In the genomic region with DNA sequence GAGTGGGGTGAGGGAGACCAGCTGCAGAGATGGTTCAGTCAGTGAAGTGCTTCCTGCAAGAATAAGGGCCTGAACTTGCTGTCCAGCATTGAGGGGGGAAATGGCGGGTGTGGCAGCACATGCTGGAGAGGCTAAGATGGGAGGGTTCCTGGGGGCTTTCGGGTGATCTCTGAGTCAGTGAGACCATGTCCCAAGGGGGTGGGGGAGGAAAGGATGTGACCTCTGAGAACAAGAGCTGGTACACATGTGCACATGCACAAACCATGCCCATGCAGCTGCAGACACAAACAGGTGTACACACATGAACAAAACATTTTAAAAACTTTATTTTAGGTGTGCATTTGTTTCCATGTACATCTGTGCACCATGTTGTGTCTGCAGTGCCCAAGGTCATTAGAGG, we compare ENCODE assay signal across 22 mouse cellular contexts. TPM values are rescaled to one million over a fixed set of nuclear protein-coding genes. Genes with fewer than 3 reads are reported as not detected.
DNase-seq lines count a peak whose midpoint lies in the region; TF ChIP-seq lines count a peak whose summit lies in the region.
"Had no signal": no experiment of that assay in that cellular context is flagged by ENCODE, and none has a peak within 500 bp of the region (broad histone marks: within the 10 kb centered on the region; RNA-seq: fewer than 3 reads in every experiment).

No protein-coding gene starts in this region.

- no peaks in the 10 kb centered on the region for H3K36me3 ChIP-seq in heart, adult 2 months (ENCODE audit: control insufficient read depth, insufficient read depth, low read length)
- H3K36me3 ChIP-seq: embryonic facial prominence, embryonic 10.5 days; embryonic facial prominence, embryonic 13.5 days; forebrain, embryonic 12.5 days; forebrain, embryonic 15.5 days; hindbrain, embryonic 12.5 days; hindbrain, embryonic 15.5 days had no signal

- H3K4me1 ChIP-seq in heart, adult 2 months (ENCODE audit: control insufficient read depth, insufficient read depth, low read length): peaks cover 8% of the 10 kb centered on the region
- H3K4me1 ChIP-seq: forebrain, embryonic 12.5 days had no signal

- H3K4me3 ChIP-seq in heart, adult 2 months: no peak overlapping the region
- H3K4me3 ChIP-seq: embryonic facial prominence, embryonic 10.5 days; embryonic facial prominence, embryonic 13.5 days; erythroblast, embryonic 14.5 days; forebrain, embryonic 12.5 days; forebrain, embryonic 15.5 days; hindbrain, embryonic 12.5 days; hindbrain, embryonic 15.5 days had no signal

- no peak overlapping the region for H3K27ac ChIP-seq in heart, adult 2 months
- H3K27ac ChIP-seq: embryonic facial prominence, embryonic 10.5 days; embryonic facial prominence, embryonic 13.5 days; forebrain, embryonic 12.5 days; forebrain, embryonic 15.5 days; hindbrain, embryonic 12.5 days had no signal

- H3K27me3 ChIP-seq in heart, adult 2 months (ENCODE audit: control insufficient read depth, insufficient read depth, low read length): no peaks in the 10 kb centered on the region
- H3K27me3 ChIP-seq: CH12.LX; embryonic facial prominence, embryonic 13.5 days; forebrain, embryonic 12.5 days; forebrain, embryonic 15.5 days; hindbrain, embryonic 12.5 days; hindbrain, embryonic 15.5 days; Patski had no signal

- no peak overlapping the region for H3K9ac ChIP-seq in heart, adult 2 months (ENCODE audit: low read depth, low read length)
- H3K9ac ChIP-seq: embryonic facial prominence, embryonic 13.5 days; forebrain, embryonic 12.5 days; forebrain, embryonic 15.5 days; hindbrain, embryonic 12.5 days; hindbrain, embryonic 15.5 days had no signal

- no peak for TF ChIP-seq CTCF in heart, adult 2 months (IDR thresholded peaks at IDR 0.05)

- 54% methylated on average over 2 of the region's 2 CpGs for WGBS in heart, adult 2 months

- intact Hi-C loops in heart, adult 2 months (cut with DNase I): no loop called here

- no peak for TF ChIP-seq POLR2A in heart, adult 2 months (IDR thresholded peaks at IDR 0.05; ENCODE audit: insufficient read depth, low read depth, low read length)

- no peak for TF ChIP-seq EP300 in heart, adult 2 months (IDR thresholded peaks at IDR 0.05; ENCODE audit: insufficient read depth, low read depth, low read length)

- peaks cover 2% of the 10 kb centered on the region; the same call in 1 of the 2 replicates for H3K79me2 ChIP-seq in heart, adult 2 months (replicated peaks; ENCODE audit: control insufficient read depth, insufficient read depth, low read length)

- peak; percentile 19 for DNase-seq in lung, postnatal 10 days
- no peak for DNase-seq in lung, adult 18-20 months
- peak; percentile 52 for DNase-seq in A20 (ENCODE audit: low read depth, low spot score)
- peak; percentile 60 to 67 for DNase-seq in B cell, adult 2 months
- no peak for DNase-seq in heart, adult 2 months
- DNase-seq in adrenal gland, adult 8-10 months: no peak
- DNase-seq: adrenal gland, postnatal 14 days; cerebellum, adult 11-12 months; cerebellum, adult 8-10 months; cerebellum, postnatal 10 days; cerebellum, postnatal 36 days; embryo, embryonic 11 days; gastrocnemius, postnatal 25 days had no signal

RNA-seq across cellular contexts. Expression of a gene that starts 15.4 kb away (rescaled TPM):
- total RNA-seq in heart, adult 2 months (2021): 10 to 100 TPM; 12.0 to 15.8 TPM
- 8.9 and 10.5 TPM in 2 replicates for polyA plus RNA-seq in heart, adult 2 months (2012; rRNA removed)
- total RNA-seq in adrenal gland, adult 8-10 months (2022): 10 to 100 TPM; 14.8 to 21.0 (median 18.5) TPM

RNA-seq across cellular contexts. Expression of a gene that starts 42.0 kb away (rescaled TPM):
- total RNA-seq in heart, adult 2 months (2021): 10 to 100 TPM; 11.0 to 12.5 TPM
- polyA plus RNA-seq in heart, adult 2 months (2012; rRNA removed): 10.9 and 15.2 TPM in 2 replicates
- total RNA-seq in adrenal gland, adult 8-10 months (2022): 10 to 100 TPM; 18.8 to 22.4 (median 21.2) TPM

RNA-seq across cellular contexts. Expression of a gene that starts 45.4 kb away (rescaled TPM):
- total RNA-seq in heart, adult 2 months (2021): 10 to 100 TPM; 86.9 to 95.2 TPM
- 49.0 and 59.8 TPM in 2 replicates for polyA plus RNA-seq in heart, adult 2 months (2012; rRNA removed)
- total RNA-seq in adrenal gland, adult 8-10 months (2022): 100 to 1,000 TPM; 162 to 201 (median 183) TPM

RNA-seq across cellular contexts. Expression of a gene that starts 52.3 kb away (rescaled TPM):
- 10 to 100 TPM in 1 of 2 experiments, 1 to 10 TPM in 1; 6.5 to 10.0 TPM for total RNA-seq in heart, adult 2 months (2021)
- 8.7 and 12.4 TPM in 2 replicates for polyA plus RNA-seq in heart, adult 2 months (2012; rRNA removed)
- total RNA-seq in adrenal gland, adult 8-10 months (2022): 10 to 100 TPM; 16.3 to 25.3 (median 22.0) TPM

RNA-seq across cellular contexts. Expression of a gene that starts 52.4 kb away (rescaled TPM):
- 10 to 100 TPM in 1 of 2 experiments, 1 to 10 TPM in 1; 9.4 to 12.2 TPM for total RNA-seq in heart, adult 2 months (2021)
- 10.1 and 12.4 TPM in 2 replicates for polyA plus RNA-seq in heart, adult 2 months (2012; rRNA removed)
- total RNA-seq in adrenal gland, adult 8-10 months (2022): 10 to 100 TPM; 16.3 to 28.0 (median 21.1) TPM

Comparison
In these comparisons a context has a peak if more than half of its experiments do, and no peak if none do; other contexts are left out.
1. DNase-seq: peak in lung, postnatal 10 days (single experiment), A20 (single experiment) and B cell, adult 2 months (2 of 2); none in lung, adult 18-20 months (0 of 2), heart, adult 2 months (0 of 2) and adrenal gland, adult 8-10 months (single experiment).